Mouse (Mus musculus) ES-E14 (cell line): ENCODE measurements at regions not wholly inside any gene's neighbourhood (a gene's known extent, or its start where the extent isn't known, plus 50 kb on each side); places are given as distances from the start of the nearest gene placed in this dataset.

Experiments
- DNase-seq: peaks from one replicate; pipeline ENCODE4 v3.0.0-alpha.2; 2013; ENCODE audit warnings: low read depth, low spot score
- H3K27ac ChIP-seq: 2 replicates; pipeline ENCODE4 v1.5.1; 2012; ENCODE audit warnings: low read depth, mild to moderate bottlenecking, low read length, moderate library complexity, mixed read lengths; ENCODE audit not compliant: poor library complexity, insufficient read depth, severe bottlenecking
- H3K36me3 ChIP-seq: 2 replicates; pipeline ENCODE4 v1.6.1; 2012; ENCODE audit warnings: mild to moderate bottlenecking, low read length, moderate library complexity, mixed read lengths; ENCODE audit not compliant: control insufficient read depth, poor library complexity, insufficient read depth, severe bottlenecking
- H3K4me1 ChIP-seq, 2 experiments: fragments of 150-350 bp in 1 of 2; sonication (generic) in 1 of 2; 2 replicates each; pipeline ENCODE4 v1.6.1; 2012; ENCODE audit warnings: low read length in 2 of 2, mild to moderate bottlenecking in 1 of 2, mixed read lengths in 1 of 2; ENCODE audit not compliant: control insufficient read depth in 2 of 2, insufficient read depth in 2 of 2, poor library complexity in 1 of 2
- H3K4me3 ChIP-seq, 2 experiments: fragments of 150-350 bp in 1 of 2; sonication (generic) in 1 of 2; 2 replicates each; pipeline ENCODE4 v1.5.1; 2012; ENCODE audit warnings: low read length in 2 of 2, low read depth in 1 of 2, mild to moderate bottlenecking in 1 of 2, mixed read lengths in 1 of 2; ENCODE audit not compliant: insufficient read depth in 1 of 2, poor library complexity in 1 of 2, severe bottlenecking in 1 of 2
- H3K9ac ChIP-seq: 2 replicates; pipeline ENCODE4 v1.6.1; 2012; ENCODE audit warnings: low read depth, mild to moderate bottlenecking, low read length, mixed read lengths; ENCODE audit not compliant: poor library complexity, insufficient read depth, severe bottlenecking
- H3K9me3 ChIP-seq: fragments of 150-350 bp; sonication (generic); 2 replicates; pipeline ENCODE4 v1.6.1; 2012; ENCODE audit warnings: low read depth, mild to moderate bottlenecking, low read length; ENCODE audit not compliant: control insufficient read depth, insufficient read depth
- CHD2 ChIP-seq: IDR thresholded peaks from 2 replicates; pipeline ENCODE4 v1.6.1; 2014; ENCODE audit warnings: mild to moderate bottlenecking, low read depth, low read length, inconsistent platforms
- HCFC1 ChIP-seq: IDR thresholded peaks from 2 replicates; pipeline ENCODE4 v1.6.1; 2012; ENCODE audit warnings: low read length, inconsistent platforms, borderline replicate concordance; ENCODE audit not compliant: insufficient read depth
- MAFK ChIP-seq: IDR thresholded peaks from 2 replicates; pipeline ENCODE4 v1.6.1; 2014; ENCODE audit warnings: mild to moderate bottlenecking, low read depth, low read length, inconsistent platforms; ENCODE audit not compliant: insufficient read depth
- ZC3H11A ChIP-seq: IDR thresholded peaks from 2 replicates; pipeline ENCODE4 v1.6.1; 2012; ENCODE audit warnings: low read depth, mild to moderate bottlenecking, inconsistent platforms, low read length, borderline replicate concordance
- ZNF384 ChIP-seq: IDR thresholded peaks from 2 replicates; pipeline ENCODE4 v1.6.1; 2012; ENCODE audit warnings: low read depth, low read length, inconsistent platforms
- in situ Hi-C, 2 experiments: fragments of 600-800 bp; cut with MboI; formaldehyde crosslinking; loops; one replicate each; pipeline ENCODE4 v1.15.1; 2025; ENCODE audit warnings: low sequenced_read_pairs in 2 of 2, inconsistent platforms in 1 of 2; ENCODE audit not compliant: unreplicated experiment in 2 of 2

- Histone ChIP-seq H3K9ac (no peak overlapping the region), H3K9me3 (no peaks in the 10 kb centered on the region), H3K27ac (no peak overlapping the region), H3K36me3 (no peaks in the 10 kb centered on the region), H3K4me3 (no peak overlapping the region), H3K4me1 (no peaks in the 10 kb centered on the region)
- TF ChIP-seq HCFC1 (no peak), MAFK (no peak), CHD2 (no peak), ZC3H11A (no peak), ZNF384 (no peak)
- no peak for DNase-seq
- in situ Hi-C loops: no loop called here
Measured at GRCm38 (mm10) chr13:70195854-70196253, 393.7 kb downstream of the Med10 start.

- Histone ChIP-seq H3K9ac (no peak overlapping the region), H3K27ac (no peak overlapping the region), H3K9me3 (no peaks in the 10 kb centered on the region), H3K4me3 (no peak overlapping the region), H3K4me1 (no peaks in the 10 kb centered on the region), H3K36me3 (no peaks in the 10 kb centered on the region)
- in situ Hi-C loops: no loop called here
- TF ChIP-seq HCFC1 (no peak), ZNF384 (no peak), MAFK (no peak), ZC3H11A (no peak), CHD2 (no peak)
- DNase-seq: no peak
Measured at GRCm38 (mm10) chr13:70198638-70199037, 396.4 kb downstream of the Med10 start.

DNA sequence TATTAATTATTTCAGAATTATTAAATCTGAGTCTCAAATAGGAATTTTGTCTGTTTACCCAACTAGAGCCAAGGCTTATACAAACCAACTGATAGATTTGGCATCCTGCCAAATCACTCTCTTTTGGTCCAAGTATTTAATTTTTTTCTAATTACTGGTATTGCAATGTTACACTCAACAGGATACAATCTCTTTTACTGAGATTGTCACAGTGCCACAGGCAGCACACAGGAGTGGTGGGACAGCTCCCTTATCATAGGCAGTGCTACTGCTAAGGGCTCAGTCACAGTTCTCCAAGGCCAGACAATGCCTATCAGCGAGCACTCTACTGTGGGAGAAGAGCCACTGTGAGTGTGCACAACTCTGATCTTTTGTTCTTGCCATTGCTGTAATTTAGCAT lies 396.9 kb downstream of the Med10 start:
- no peaks in the 10 kb centered on the region for H3K36me3 ChIP-seq
- in situ Hi-C loops: no loop called here
- H3K9me3 ChIP-seq: no peaks in the 10 kb centered on the region
- no peak overlapping the region for H3K9ac ChIP-seq
- H3K4me1 ChIP-seq: no peaks in the 10 kb centered on the region
- TF ChIP-seq ZNF384 (no peak), ZC3H11A (no peak), MAFK (no peak), HCFC1 (no peak), CHD2 (no peak)
- DNase-seq: no peak
- H3K27ac ChIP-seq: no peak overlapping the region
- no peak overlapping the region for H3K4me3 ChIP-seq

- in situ Hi-C loops: no loop called here
- no peaks in the 10 kb centered on the region for H3K9me3 ChIP-seq
- no peak overlapping the region for H3K4me3 ChIP-seq
- TF ChIP-seq ZNF384: no peak
- TF ChIP-seq HCFC1: no peak
- TF ChIP-seq CHD2: no peak
- TF ChIP-seq MAFK: no peak
- no peak for TF ChIP-seq ZC3H11A
- no peaks in the 10 kb centered on the region for H3K36me3 ChIP-seq
- DNase-seq: no peak
- no peak overlapping the region for H3K27ac ChIP-seq
- no peaks in the 10 kb centered on the region for H3K4me1 ChIP-seq
- H3K9ac ChIP-seq: no peak overlapping the region
Measured at GRCm38 (mm10) chr13:70205334-70205733, 403.1 kb downstream of the Med10 start.

GRCm38 (mm10) chr13:70210158-70210557 lies 408.0 kb downstream of the Med10 start:
- TF ChIP-seq ZC3H11A (no peak), CHD2 (no peak), MAFK (no peak)
- no peaks in the 10 kb centered on the region for H3K9me3 ChIP-seq
- H3K4me1 ChIP-seq: no peaks in the 10 kb centered on the region
- DNase-seq: no peak
- no peak overlapping the region for H3K27ac ChIP-seq
- no peak overlapping the region for H3K9ac ChIP-seq
- no peaks in the 10 kb centered on the region for H3K36me3 ChIP-seq
- in situ Hi-C loops: no loop called here
- H3K4me3 ChIP-seq: no peak overlapping the region
